Mouse (Mus musculus) lung, postnatal 4 days (tissue): ENCODE measurements around the gene Xxylt1.

Source experiments
- DNase-seq, 2 experiments: peaks; one replicate each; pipeline ENCODE4 v3.0.0; 2021

The Xxylt1 gene

GRCm38 (mm10) chr16:31023803-31024202 is 57.4 kb downstream of the Xxylt1 start:
- DNase-seq, result no peak

GRCm38 (mm10) chr16:31022287-31022686 is 58.9 kb downstream of the Xxylt1 start:
- DNase-seq, result peak; percentile 56 to 65

- peak; percentile 42 to 72 for DNase-seq
These were observed 61.7 kb downstream of the Xxylt1 start for GRCm38 (mm10) chr16:31019514-31019913.

- DNase-seq, result no peak
These were observed 63.4 kb downstream of the Xxylt1 start for GRCm38 (mm10) chr16:31017687-31018413.

- no peak for DNase-seq
These were observed 64.6 kb downstream of the Xxylt1 start for GRCm38 (mm10) chr16:31016669-31017068.

GRCm38 (mm10) chr16:31016169-31016568 is 65.1 kb downstream of the Xxylt1 start:
- DNase-seq, result peak in 1 of 2 experiments; percentile 53

GRCm38 (mm10) chr16:31015271-31015670 is 66.0 kb downstream of the Xxylt1 start:
- no peak for DNase-seq

GRCm38 (mm10) chr16:31012236-31012635 is 69.0 kb downstream of the Xxylt1 start:
- no peak for DNase-seq

- no peak for DNase-seq
These were observed 70.8 kb downstream of the Xxylt1 start for GRCm38 (mm10) chr16:31010443-31010842.

GRCm38 (mm10) chr16:31008326-31008725 is 72.9 kb downstream of the Xxylt1 start:
- DNase-seq, result peak; percentile 55 to 61

- no peak for DNase-seq
These were observed 73.7 kb downstream of the Xxylt1 start for GRCm38 (mm10) chr16:31007582-31007981.

GRCm38 (mm10) chr16:31005693-31006092 is 75.5 kb downstream of the Xxylt1 start:
- DNase-seq, result no peak

- no peak for DNase-seq
These were observed 76.9 kb downstream of the Xxylt1 start for GRCm38 (mm10) chr16:31004321-31004682.

GRCm38 (mm10) chr16:31003592-31004320 is 77.5 kb downstream of the Xxylt1 start:
- peak; percentile 58 to 61 for DNase-seq

GRCm38 (mm10) chr16:31002926-31003325 is 78.3 kb downstream of the Xxylt1 start:
- no peak for DNase-seq

- DNase-seq, result no peak
These were observed 79.1 kb downstream of the Xxylt1 start for GRCm38 (mm10) chr16:31002117-31002516.

GRCm38 (mm10) chr16:30998711-30999110 is 82.5 kb downstream of the Xxylt1 start:
- DNase-seq, result no peak

GRCm38 (mm10) chr16:30998048-30998447 is 83.2 kb downstream of the Xxylt1 start:
- no peak for DNase-seq

- DNase-seq, result no peak
These were observed 85.8 kb downstream of the Xxylt1 start for GRCm38 (mm10) chr16:30995446-30995845.

GRCm38 (mm10) chr16:30994881-30995280 is 86.4 kb downstream of the Xxylt1 start:
- no peak for DNase-seq

GRCm38 (mm10) chr16:30994296-30994695 is 86.9 kb downstream of the Xxylt1 start:
- DNase-seq, result no peak

- peak in 1 of 2 experiments; percentile 60 for DNase-seq
These were observed 88.7 kb downstream of the Xxylt1 start for GRCm38 (mm10) chr16:30992568-30992967.

GRCm38 (mm10) chr16:30990661-30991060 is 90.6 kb downstream of the Xxylt1 start:
- DNase-seq, result no peak

GRCm38 (mm10) chr16:30988225-30988624 is 93.0 kb downstream of the Xxylt1 start:
- no peak for DNase-seq
